Mouse (Mus musculus) forebrain, embryonic 10.5 days (tissue): ENCODE measurements around the gene Cntnap2. TPM values are rescaled to one million over a fixed set of nuclear protein-coding genes. Genes with fewer than 3 reads are reported as not detected.

ENCODE experiments used
- DNase-seq: peaks from one replicate; pipeline ENCODE4 v3.0.0-alpha.2; 2017; ENCODE audit warnings: low spot score; ENCODE audit errors: extremely low spot score
- H3K27ac ChIP-seq: fragments of 300-500 bp; sonication (generic); 2 replicates; pipeline ENCODE4 v1.5.1; 2016; ENCODE audit warnings: mild to moderate bottlenecking
- H3K27me3 ChIP-seq: fragments of 300-500 bp; sonication (generic); 2 replicates; pipeline ENCODE4 v1.6.1; 2016; ENCODE audit warnings: mild to moderate bottlenecking; ENCODE audit not compliant: poor library complexity, severe bottlenecking
- H3K36me3 ChIP-seq: fragments of 300-500 bp; sonication (generic); replicated peaks from 2 replicates; pipeline ENCODE4 v1.6.1; 2016; ENCODE audit warnings: mild to moderate bottlenecking, moderate library complexity
- H3K4me1 ChIP-seq: fragments of 300-500 bp; sonication (generic); 2 replicates; pipeline ENCODE4 v1.6.1; 2016
- H3K4me3 ChIP-seq: fragments of 300-500 bp; sonication (generic); 2 replicates; pipeline ENCODE4 v1.5.1; 2016; ENCODE audit warnings: mild to moderate bottlenecking, moderate library complexity
- H3K9me3 ChIP-seq: fragments of 300-500 bp; sonication (generic); 2 replicates; pipeline ENCODE4 v1.6.1; 2016; ENCODE audit warnings: mild to moderate bottlenecking, moderate library complexity
- WGBS: fragments of 180-500 bp; shearing (Covaris S2); methylation state at CpG from one replicate; pipeline ENCODE4 v1.1.7; 2016; 5-methylcytosine and 5-hydroxymethylcytosine counted together
- polyA plus RNA-seq: library from polyadenylated mRNA; unstranded; fragments of >200 nt; fragmentation: Nextera tagmentation; extraction: Ambion mirVana; gene quantifications from 2 replicates; pipeline ENCODE4 v1.2.1, GENCODE M21; 2016

Cntnap2 gene
- polyA plus RNA-seq, 1 experiment from 2014 or later = 89.3 TPM

- Histone ChIP-seq H3K27ac (no peak overlapping the region), H3K27me3 (no peaks in the 10 kb centered on the region), H3K36me3 (no peaks in the 10 kb centered on the region), H3K4me3 (no peak overlapping the region), H3K4me1 (no peaks in the 10 kb centered on the region), H3K9me3 (no peaks in the 10 kb centered on the region)
- WGBS = 98% methylated on average over 1 of the region's 1 CpGs
- DNase-seq = no peak
Observed at GRCm38 (mm10) chr6:47343245-47343644, 2284.1 kb downstream of the Cntnap2 start.

GRCm38 (mm10) chr6:47344696-47345095 is 2285.5 kb downstream of the Cntnap2 start:
- no peak for DNase-seq
- Histone ChIP-seq H3K36me3 (no peaks in the 10 kb centered on the region), H3K9me3 (no peaks in the 10 kb centered on the region), H3K27me3 (no peaks in the 10 kb centered on the region), H3K27ac (no peak overlapping the region), H3K4me3 (no peak overlapping the region), H3K4me1 (no peaks in the 10 kb centered on the region)
- WGBS = 89% methylated on average over 3 of the region's 3 CpGs

GRCm38 (mm10) chr6:47350100-47350690 is 2291.0 kb downstream of the Cntnap2 start:
- no peak overlapping the region for H3K4me3 ChIP-seq
- H3K27me3 ChIP-seq = no peaks in the 10 kb centered on the region
- H3K9me3 ChIP-seq = no peaks in the 10 kb centered on the region
- H3K27ac ChIP-seq = no peak overlapping the region
- DNase-seq = no peak
- H3K36me3 ChIP-seq = no peaks in the 10 kb centered on the region
- no peaks in the 10 kb centered on the region for H3K4me1 ChIP-seq
- WGBS = 87% methylated on average over 8 of the region's 8 CpGs
